Mouse (Mus musculus): Measurements from ENCODE around the gene Nudt21.

- TF ChIP-seq POLR2A (IDR thresholded peaks at IDR 0.05; ENCODE audit: borderline replicate concordance, control insufficient read depth, low read depth, low read length) (no peak), CTCF (IDR thresholded peaks at IDR 0.05; ENCODE audit: control insufficient read depth, insufficient read depth, low read length) (no peak)
These were observed 63.7 kb downstream of the Nudt21 start for GRCm38 (mm10) chr8:93972971-93973734.
